8 mouse cellular contexts compared by ENCODE assay signal in genomic region chr6:29143608-29144007, GRCm38 (mm10). TPM values are rescaled to one million over a fixed set of nuclear protein-coding genes. Genes with fewer than 3 reads are reported as not detected.
DNase-seq lines count a peak whose midpoint lies in the region; ATAC-seq and TF ChIP-seq lines count a peak whose summit lies in the region.

No protein-coding gene starts in this region.

- H3K4me2 ChIP-seq in heart, embryonic 12.5 days, result no peak overlapping the region

- no peak for TF ChIP-seq POLR2A in bone marrow, adult 2 months (IDR thresholded peaks at IDR 0.05; ENCODE audit: borderline replicate concordance, control insufficient read depth, low read depth, low read length)

- H3K9ac ChIP-seq in heart, embryonic 12.5 days, result no peak overlapping the region

- H3K9me3 ChIP-seq in heart, embryonic 12.5 days (replicated peaks), result no peaks in the 10 kb centered on the region

- no peak for ATAC-seq in heart, embryonic 12.5 days (ENCODE audit: insufficient number of reproducible peaks, low FRiP score)

- H3K27ac ChIP-seq in heart, embryonic 12.5 days (ENCODE audit: poor library complexity, severe bottlenecking), result no peak overlapping the region
- no peak overlapping the region for H3K27ac ChIP-seq in bone marrow, adult 2 months (ENCODE audit: control insufficient read depth, insufficient read depth, low read depth, low read length, poor library complexity)

- peaks cover 19% of the 10 kb centered on the region for H3K36me3 ChIP-seq in heart, embryonic 12.5 days
- peaks cover 2% of the 10 kb centered on the region; the same call in 1 of the 2 replicates for H3K36me3 ChIP-seq in splenic B cell, adult 2 months (ENCODE audit: control insufficient read depth, insufficient read depth, low read length, poor library complexity, severe bottlenecking)

- peaks cover 31% of the 10 kb centered on the region for H3K4me1 ChIP-seq in heart, embryonic 12.5 days (replicated peaks)
- no peaks in the 10 kb centered on the region; the same call in 1 of the 2 replicates for H3K4me1 ChIP-seq in bone marrow, adult 2 months (ENCODE audit: control insufficient read depth, insufficient read depth, low read length)

- peak; percentile 47 to 83 for DNase-seq in heart, adult 18-20 months
- DNase-seq in B cell, adult 2 months, result peak; percentile 50 to 55
- DNase-seq in fibroblast of lung, adult 2 months (ENCODE audit: low read depth), result peak; percentile 31
- DNase-seq in kidney, postnatal 36 days, result peak; percentile 14 to 79
- peak; percentile 61 for DNase-seq in lung, postnatal 14 days
- DNase-seq in splenic B cell, adult 2 months (ENCODE audit: low read depth, low spot score), result peak; percentile 59

- H3K4me3 ChIP-seq in heart, embryonic 12.5 days, result no peak overlapping the region
- H3K4me3 ChIP-seq in bone marrow, adult 2 months (replicated peaks; ENCODE audit: control insufficient read depth, low read depth, low read length), result no peak overlapping the region

- peak; percentile 51 for TF ChIP-seq CTCF in bone marrow, adult 2 months (IDR thresholded peaks at IDR 0.05; ENCODE audit: control insufficient read depth, insufficient read depth, low read length)

- 42% methylated on average over 5 of the region's 5 CpGs for WGBS in heart, embryonic 12.5 days
- WGBS in bone marrow, adult 2 months, result 39% methylated on average over 5 of the region's 5 CpGs

- no peaks in the 10 kb centered on the region for H3K27me3 ChIP-seq in heart, embryonic 12.5 days (replicated peaks)
- no peaks in the 10 kb centered on the region for H3K27me3 ChIP-seq in splenic B cell, adult 2 months (ENCODE audit: control insufficient read depth, insufficient read depth, low read length, poor library complexity, severe bottlenecking)

RNA-seq across cellular contexts. Expression of gene Rbm28, which starts 21.2 kb away (rescaled TPM):
- 10 to 100 TPM; 16.2 to 19.5 TPM for total RNA-seq in heart, adult 18-20 months (2021)
- 32.4 and 35.6 TPM in 2 replicates for polyA plus RNA-seq in heart, embryonic 12.5 days (2016; fragmentation: Nextera tagmentation; extraction: Ambion mirVana)
- polyA plus RNA-seq in bone marrow, adult 2 months (2011; ENCODE audit: insufficient read depth, insufficient read length, low replicate concordance, missing spikeins), result 12.3 and 21.5 TPM in 2 replicates

RNA-seq across cellular contexts. Expression of gene Prrt4, which starts 35.8 kb away (rescaled TPM):
- total RNA-seq in heart, adult 18-20 months (2021), result 1 to 10 TPM; 1.3 to 1.7 TPM
- 3.0 and 3.1 TPM in 2 replicates for polyA plus RNA-seq in heart, embryonic 12.5 days (2016; fragmentation: Nextera tagmentation; extraction: Ambion mirVana)
- polyA plus RNA-seq in bone marrow, adult 2 months (2011; ENCODE audit: insufficient read depth, insufficient read length, low replicate concordance, missing spikeins), result not detected in 2 replicates
